Mouse (Mus musculus) limb, embryonic 14.5 days (tissue): ENCODE data around the gene Klhdc7a. TPM values are rescaled to one million over a fixed set of nuclear protein-coding genes. Genes with fewer than 3 reads are reported as not detected.

Experiments used
- ATAC-seq: fragments of 200-750 bp; cut with Nextera tagmentation; 2 replicates; pipeline ENCODE4 v1.8.0; 2017; ENCODE audit warnings: low read depth, moderate number of reproducible peaks, moderate TSS enrichment; ENCODE audit not compliant: low FRiP score
- DNase-seq: peaks from one replicate; pipeline ENCODE4 v3.0.0-alpha.2; 2015; ENCODE audit warnings: low spot score
- H3K27ac ChIP-seq: fragments of 300-500 bp; sonication (generic); replicated peaks from 2 replicates; pipeline ENCODE4 v1.5.1; 2014; ENCODE audit warnings: low read depth, mild to moderate bottlenecking, low read length, moderate library complexity, mixed read lengths
- H3K27me3 ChIP-seq: fragments of 300-500 bp; sonication (generic); 2 replicates; pipeline ENCODE4 v1.6.1; 2014; ENCODE audit warnings: low read length, mixed read lengths; ENCODE audit not compliant: control insufficient read depth, insufficient read depth
- H3K36me3 ChIP-seq: fragments of 300-500 bp; sonication (generic); 2 replicates; pipeline ENCODE4 v1.6.1; 2014; ENCODE audit warnings: mild to moderate bottlenecking, low read length, moderate library complexity, mixed read lengths; ENCODE audit not compliant: control insufficient read depth, insufficient read depth
- H3K4me1 ChIP-seq: fragments of 300-500 bp; sonication (generic); 2 replicates; pipeline ENCODE4 v1.6.1; 2014; ENCODE audit warnings: antibody characterized with exemption, low read length, mixed read lengths; ENCODE audit not compliant: control insufficient read depth, insufficient read depth
- H3K4me2 ChIP-seq: fragments of 300-500 bp; sonication (generic); replicated peaks from 2 replicates; pipeline ENCODE4 v1.6.1; 2014; ENCODE audit warnings: low read depth, mild to moderate bottlenecking, low read length, moderate library complexity; ENCODE audit not compliant: severe bottlenecking
- H3K4me3 ChIP-seq: fragments of 300-500 bp; sonication (generic); replicated peaks from 2 replicates; pipeline ENCODE4 v1.5.1; 2014; ENCODE audit warnings: low read length
- H3K9ac ChIP-seq: fragments of 300-500 bp; sonication (generic); 2 replicates; pipeline ENCODE4 v1.6.1; 2014; ENCODE audit warnings: mild to moderate bottlenecking, low read depth, low read length, moderate library complexity; ENCODE audit not compliant: severe bottlenecking
- H3K9me3 ChIP-seq: fragments of 300-500 bp; sonication (generic); 2 replicates; pipeline ENCODE4 v1.6.1; 2016; ENCODE audit warnings: low read length; ENCODE audit not compliant: control insufficient read depth
- POLR2A ChIP-seq: fragments of 200-500 bp; IDR thresholded peaks from 2 replicates; pipeline ENCODE4 v1.8.0; 2012; ENCODE audit warnings: inconsistent platforms, mild to moderate bottlenecking, moderate library complexity, borderline replicate concordance; ENCODE audit not compliant: insufficient read depth, insufficient read length; ENCODE audit errors: extremely low read depth
- WGBS: fragments of 180-500 bp; shearing (Covaris S2); extraction: QIAGEN DNeasy Blood & Tissue Kit; methylation state at CpG from one replicate; pipeline ENCODE4 v1.1.7; 2014; 5-methylcytosine and 5-hydroxymethylcytosine counted together
- polyA plus RNA-seq, 2 experiments: library from polyadenylated mRNA; depleted of rRNA in 1 of 2; stranded (reverse) in 1 of 2; unstranded in 1 of 2; fragments of >200 nt; fragmentation: Nextera tagmentation in 1 of 2; extraction: Ambion mirVana in 1 of 2; gene quantifications; 2 replicates each; pipeline versions ENCODE4 v1.2.1 to v1.2.3; 2012 to 2014

Gene Klhdc7a
- polyA plus RNA-seq, 2 experiments, result 0.04 TPM

DNA sequence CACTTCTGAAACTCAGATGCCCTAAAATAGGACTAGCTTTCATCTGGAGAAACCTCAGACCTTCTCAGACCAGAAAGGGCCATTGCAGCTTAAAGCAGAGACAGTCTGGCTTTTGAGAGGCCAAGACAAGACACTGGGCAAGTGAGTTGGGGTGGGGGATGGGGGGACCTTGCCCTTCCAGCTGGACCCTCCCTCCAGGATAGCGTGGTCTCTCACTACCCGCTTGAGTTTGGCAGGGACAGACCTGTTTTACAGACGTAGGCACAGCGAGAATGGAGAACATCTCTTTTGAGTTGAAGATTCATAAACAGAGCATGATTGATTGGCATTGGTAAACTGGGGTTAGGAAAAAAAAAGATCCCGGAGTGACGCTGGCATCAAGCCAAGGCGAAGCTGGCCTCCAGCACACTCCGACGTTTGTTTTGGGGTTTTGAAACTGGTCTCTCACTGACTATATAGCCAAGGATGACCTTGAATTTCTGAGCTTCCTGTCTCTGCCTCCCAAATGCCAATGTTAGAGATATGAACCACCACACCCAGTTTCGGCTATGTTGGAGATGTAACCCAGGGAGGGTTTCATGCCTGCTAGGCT, 7.0 kb downstream of the Klhdc7a start:
- no peak overlapping the region for H3K9ac ChIP-seq
- 85% methylated on average over 10 of the region's 10 CpGs for WGBS
- no peaks in the 10 kb centered on the region for H3K27me3 ChIP-seq
- no peaks in the 10 kb centered on the region for H3K9me3 ChIP-seq
- DNase-seq, result no peak
- H3K4me2 ChIP-seq, result no peak overlapping the region
- no peaks in the 10 kb centered on the region for H3K36me3 ChIP-seq
- no peak overlapping the region for H3K4me3 ChIP-seq
- no peak for TF ChIP-seq POLR2A
- H3K27ac ChIP-seq, result no peak overlapping the region
- no peak for ATAC-seq
- H3K4me1 ChIP-seq, result no peaks in the 10 kb centered on the region

- H3K9ac ChIP-seq, result no peak overlapping the region
- no peaks in the 10 kb centered on the region for H3K9me3 ChIP-seq
- no peaks in the 10 kb centered on the region for H3K36me3 ChIP-seq
- no peak overlapping the region for H3K27ac ChIP-seq
- no peaks in the 10 kb centered on the region for H3K4me1 ChIP-seq
- no peaks in the 10 kb centered on the region for H3K27me3 ChIP-seq
- DNase-seq (no peak), ATAC-seq (no peak)
- H3K4me2 ChIP-seq, result no peak overlapping the region
- no peak for TF ChIP-seq POLR2A
- 81% methylated on average over 12 of the region's 12 CpGs for WGBS
- no peak overlapping the region for H3K4me3 ChIP-seq
Measured at GRCm38 (mm10) chr4:139960086-139960713, 7.6 kb downstream of the Klhdc7a start.

DNA sequence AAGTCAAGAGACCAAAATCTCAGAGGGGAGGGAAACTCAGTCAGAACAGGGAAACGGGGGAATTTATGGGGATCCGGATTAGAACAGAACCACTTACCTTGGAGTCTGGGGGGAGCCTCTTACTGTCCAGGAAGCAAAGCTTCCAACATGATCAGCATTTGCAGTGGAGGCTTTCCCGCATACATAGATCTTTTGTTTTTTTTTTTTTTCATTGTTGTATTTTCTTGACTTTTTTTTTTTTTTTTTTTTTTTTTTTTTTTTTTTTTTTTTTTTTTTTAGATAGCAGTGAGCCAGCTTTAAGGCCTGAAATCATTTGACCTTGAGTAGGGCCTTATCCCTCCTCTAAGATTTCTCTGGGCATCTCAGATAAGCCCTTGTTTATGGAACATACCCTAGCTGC, 8.6 kb downstream of the Klhdc7a start:
- H3K4me3 ChIP-seq, result no peak overlapping the region
- no peak for TF ChIP-seq POLR2A
- no peaks in the 10 kb centered on the region for H3K9me3 ChIP-seq
- ATAC-seq, result no peak
- H3K27ac ChIP-seq, result no peak overlapping the region
- H3K9ac ChIP-seq, result no peak overlapping the region
- no peaks in the 10 kb centered on the region for H3K36me3 ChIP-seq
- DNase-seq, result no peak
- H3K4me2 ChIP-seq, result no peak overlapping the region
- no peaks in the 10 kb centered on the region for H3K27me3 ChIP-seq
- H3K4me1 ChIP-seq, result no peaks in the 10 kb centered on the region
- WGBS, result 92% methylated on average over 3 of the region's 3 CpGs

DNA sequence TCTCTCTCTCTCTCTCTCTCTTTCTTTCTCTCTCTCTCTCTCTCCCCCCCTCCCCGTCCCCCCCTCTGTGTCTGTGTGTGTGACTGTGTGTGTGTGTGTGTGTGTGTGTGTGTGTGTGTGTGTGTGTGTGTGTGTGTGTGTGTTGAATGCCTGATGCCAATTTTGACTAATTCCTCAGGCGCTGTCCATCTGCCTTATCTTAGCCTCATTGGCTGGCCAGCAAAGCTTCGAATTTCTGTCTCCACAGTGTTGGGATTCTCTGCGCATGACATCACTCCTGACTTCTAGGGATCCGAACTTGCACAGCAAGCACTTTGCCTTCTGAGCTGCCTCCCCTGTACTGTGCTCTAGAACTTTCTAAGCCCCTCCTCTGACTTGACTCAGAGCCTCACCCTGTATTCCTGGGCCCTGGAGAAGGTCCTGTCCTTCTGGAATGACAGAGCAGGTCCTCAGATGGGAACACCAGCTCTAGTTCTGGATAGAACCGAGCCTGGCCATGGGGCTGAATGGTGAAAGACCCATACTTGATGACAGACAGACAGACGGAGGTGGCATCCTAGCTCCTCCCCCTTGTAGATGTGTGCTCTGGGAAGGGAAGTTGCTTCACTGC, 16.8 kb downstream of the Klhdc7a start:
- Histone ChIP-seq H3K9me3 (no peaks in the 10 kb centered on the region), H3K9ac (no peak overlapping the region), H3K4me1 (peaks cover 4% of the 10 kb centered on the region; the same call in 1 of the 2 replicates), H3K4me3 (no peak overlapping the region), H3K4me2 (no peak overlapping the region), H3K27ac (no peak overlapping the region), H3K27me3 (no peaks in the 10 kb centered on the region), H3K36me3 (no peaks in the 10 kb centered on the region)
- DNase-seq (no peak), ATAC-seq (no peak)
- TF ChIP-seq POLR2A, result no peak
- WGBS, result 49% methylated on average over 6 of the region's 7 CpGs

DNA sequence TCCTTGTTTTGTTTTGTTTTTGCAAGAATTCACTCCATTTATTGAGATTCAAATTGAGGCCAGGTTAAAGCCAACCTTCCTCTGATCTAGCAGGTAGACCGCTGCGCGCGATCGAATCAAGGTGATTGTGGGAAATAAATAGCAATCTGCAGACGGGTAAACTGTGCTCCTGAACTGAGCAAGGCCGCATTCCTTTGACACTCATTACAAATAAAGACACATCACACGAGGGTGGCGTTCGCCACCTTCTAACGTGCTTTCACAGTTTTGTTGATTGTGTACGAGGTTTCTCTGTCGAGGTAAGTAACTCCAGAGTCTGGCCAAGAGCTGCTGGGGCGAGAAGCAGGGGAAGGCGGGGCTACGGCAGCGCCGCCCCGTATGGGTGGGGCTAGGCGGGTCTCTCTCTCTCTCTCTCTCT, 17.4 kb downstream of the Klhdc7a start:
- TF ChIP-seq POLR2A, result no peak
- no peak for ATAC-seq
- Histone ChIP-seq H3K27me3 (no peaks in the 10 kb centered on the region), H3K4me2 (peak overlapping the region; percentile 36), H3K36me3 (no peaks in the 10 kb centered on the region), H3K9me3 (no peaks in the 10 kb centered on the region), H3K4me3 (peak overlapping the region; percentile 17; the same call in 1 of the 2 replicates), H3K27ac (no peak overlapping the region), H3K9ac (peak overlapping the region; percentile 31; the same call in 1 of the 2 replicates), H3K4me1 (peaks cover 4% of the 10 kb centered on the region; the same call in 1 of the 2 replicates)
- peak; percentile 42 for DNase-seq
- under 1% methylated on average over 20 of the region's 20 CpGs for WGBS
